Mouse (Mus musculus) brown adipose tissue, adult 24 weeks (tissue): ENCODE data around the gene Pced1b. TPM values are rescaled to one million over a fixed set of nuclear protein-coding genes. Genes with fewer than 3 reads are reported as not detected.

Experiments used
- H3K27ac ChIP-seq: fragments of 200-500 bp; replicated peaks from 2 replicates; pipeline ENCODE4 v1.5.1; 2012; ENCODE audit warnings: low read depth, mild to moderate bottlenecking, low read length
- H3K4me1 ChIP-seq: fragments of 200-500 bp; 2 replicates; pipeline ENCODE4 v1.6.1; 2012; ENCODE audit warnings: low read length, mixed read lengths; ENCODE audit not compliant: control insufficient read depth, insufficient read depth, insufficient read length
- H3K4me3 ChIP-seq: fragments of 200-500 bp; 2 replicates; pipeline ENCODE4 v1.5.1; 2012; ENCODE audit warnings: low read depth, mild to moderate bottlenecking, low read length, moderate library complexity; ENCODE audit not compliant: insufficient read depth
- polyA plus RNA-seq: library from polyadenylated mRNA; stranded (reverse); fragments of >200 nt; gene quantifications from 2 replicates; pipeline ENCODE4 v1.2.4, GENCODE M21; 2012; ENCODE audit not compliant: missing spikeins, insufficient read depth, insufficient read length

Pced1b gene
- polyA plus RNA-seq, 1 experiment = 1.9 TPM

DNA sequence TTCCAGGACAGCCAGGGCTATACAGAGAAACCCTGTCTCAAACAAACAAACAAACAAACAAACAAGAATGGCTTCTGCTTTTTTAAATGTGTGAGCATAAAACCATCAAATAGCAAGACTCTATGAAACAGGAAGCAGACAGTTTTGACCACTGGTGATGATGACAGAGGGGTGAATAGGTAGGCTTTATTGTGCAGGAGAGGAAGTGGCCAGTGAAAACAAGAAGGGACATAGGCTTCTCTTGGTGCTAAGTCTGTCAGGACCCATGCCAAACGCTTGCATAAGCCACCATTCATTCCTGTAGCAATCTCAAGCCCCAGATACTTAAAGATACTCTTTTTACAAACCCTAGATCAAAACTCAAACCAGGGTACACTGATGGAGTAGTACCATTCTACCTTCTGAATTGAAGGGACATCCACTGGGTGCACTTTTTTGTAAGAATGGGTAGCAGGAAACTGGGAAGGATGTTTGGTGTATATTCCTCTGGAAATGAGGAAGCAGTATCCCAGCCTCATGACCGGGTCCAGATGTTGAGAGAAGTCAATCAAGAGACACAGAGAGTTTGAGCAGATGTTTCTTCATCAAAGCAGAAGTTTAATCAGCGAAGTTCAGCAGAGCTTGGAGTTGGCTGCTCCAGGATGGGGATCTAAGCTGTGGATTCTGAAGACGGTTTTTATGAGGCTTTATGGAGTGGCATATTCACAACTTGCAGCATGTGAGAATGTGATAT, 175.5 kb downstream of the Pced1b start:
- Histone ChIP-seq H3K4me3 (no peak overlapping the region), H3K4me1 (no peaks in the 10 kb centered on the region), H3K27ac (no peak overlapping the region)

DNA sequence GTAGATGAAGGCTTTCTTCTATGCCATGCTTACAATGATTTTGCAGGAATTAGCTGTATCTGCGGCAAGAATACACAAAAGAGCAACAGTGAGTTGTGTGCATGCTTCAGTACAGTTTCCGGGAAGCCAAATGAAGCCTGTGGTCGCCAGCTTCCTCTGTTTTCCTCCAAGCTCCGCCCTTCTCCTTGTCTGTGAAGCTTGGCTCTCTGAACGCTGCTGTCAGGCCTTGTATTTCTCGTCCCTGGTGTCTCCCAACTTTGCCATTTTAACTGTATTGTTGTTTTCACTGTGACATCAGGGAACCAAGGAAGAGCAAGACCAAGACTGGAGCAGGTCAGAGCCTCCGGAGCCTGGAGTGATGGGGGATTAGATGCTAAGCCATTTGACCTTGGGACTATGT, 177.5 kb downstream of the Pced1b start:
- H3K4me1 ChIP-seq = no peaks in the 10 kb centered on the region
- no peak overlapping the region for H3K27ac ChIP-seq
- H3K4me3 ChIP-seq = no peak overlapping the region; the same call in 1 of the 2 replicates

GRCm38 (mm10) chr15:97424961-97425360, 178.1 kb downstream of the Pced1b start:
- H3K4me3 ChIP-seq = no peak overlapping the region
- no peak overlapping the region for H3K27ac ChIP-seq
- H3K4me1 ChIP-seq = no peaks in the 10 kb centered on the region

- Histone ChIP-seq H3K4me1 (no peaks in the 10 kb centered on the region), H3K27ac (no peak overlapping the region), H3K4me3 (no peak overlapping the region)
Observed at GRCm38 (mm10) chr15:97429201-97429900, 182.4 kb downstream of the Pced1b start.

DNA sequence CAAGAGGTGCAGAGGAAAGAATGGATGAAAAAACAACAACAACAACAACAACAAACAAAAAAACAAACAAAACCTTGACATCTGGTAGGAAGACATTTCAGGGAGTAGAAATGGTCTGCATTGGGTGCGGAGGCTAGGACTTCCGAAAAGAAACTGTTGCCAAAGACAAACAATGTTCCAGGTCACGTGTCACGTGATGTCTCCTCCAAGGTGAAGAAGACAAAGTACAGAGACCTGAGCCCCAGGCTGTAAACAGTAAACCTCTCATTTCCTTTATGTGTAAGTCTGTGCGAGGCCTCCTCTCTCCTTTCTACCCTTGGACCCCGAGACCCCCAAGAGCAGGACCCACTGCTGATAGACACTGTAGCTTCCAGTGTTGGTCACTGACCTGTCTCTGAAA, 184.6 kb downstream of the Pced1b start:
- no peak overlapping the region for H3K27ac ChIP-seq
- no peak overlapping the region for H3K4me3 ChIP-seq
- no peaks in the 10 kb centered on the region for H3K4me1 ChIP-seq

GRCm38 (mm10) chr15:97432221-97432620, 185.3 kb downstream of the Pced1b start:
- H3K27ac ChIP-seq = no peak overlapping the region
- H3K4me1 ChIP-seq = no peaks in the 10 kb centered on the region
- H3K4me3 ChIP-seq = no peak overlapping the region

Other genes with a start within 250 kb of the Pced1b start
- 0.75 and 1.4 TPM in 2 replicates for gene Slc38a4, start 191.2 kb upstream of the Pced1b start, polyA plus RNA-seq
- 1.1 and 2.4 TPM in 2 replicates for gene Amigo2, start 180 bp downstream of the Pced1b start, polyA plus RNA-seq